Mouse (Mus musculus) liver, embryonic 14.5 days (tissue): Measurements from ENCODE around the gene Gm281. TPM values are rescaled to one million over a fixed set of nuclear protein-coding genes. Genes with fewer than 3 reads are reported as not detected.

Experiments used
- ATAC-seq: fragments of 200-750 bp; cut with Nextera tagmentation; 2 replicates; pipeline ENCODE4 v1.8.0; 2017; ENCODE audit warnings: moderate number of reproducible peaks, mild to moderate bottlenecking, moderate library complexity; ENCODE audit not compliant: insufficient read depth
- DNase-seq, 3 experiments: peaks; one replicate each; pipeline ENCODE4 v3.0.0-alpha.2; 2012 to 2013; ENCODE audit warnings: low read depth in 3 of 3, low spot score in 3 of 3
- H3K27ac ChIP-seq: fragments of 300-500 bp; sonication (generic); 2 replicates; pipeline ENCODE4 v1.5.1; 2014; ENCODE audit warnings: moderate library complexity, mild to moderate bottlenecking, control low read depth, inconsistent platforms
- H3K27me3 ChIP-seq: fragments of 300-500 bp; sonication (generic); 2 replicates; pipeline ENCODE4 v1.6.1; 2014; ENCODE audit warnings: mild to moderate bottlenecking, low read length, moderate library complexity; ENCODE audit not compliant: control insufficient read depth, insufficient read depth
- H3K36me3 ChIP-seq: fragments of 300-500 bp; sonication (generic); replicated peaks from 2 replicates; pipeline ENCODE4 v1.6.1; 2014; ENCODE audit warnings: low read depth; ENCODE audit not compliant: control insufficient read depth, insufficient read depth
- H3K4me1 ChIP-seq, 2 experiments: fragments of 200-500 bp in 1 of 2; fragments of 300-500 bp in 1 of 2; sonication (generic) in 1 of 2; replicated peaks; 2 replicates each; pipeline ENCODE4 v1.6.1; 2012 to 2014; ENCODE audit warnings: antibody characterized with exemption in 1 of 2, inconsistent platforms in 1 of 2, low read length in 1 of 2; ENCODE audit not compliant: control insufficient read depth in 2 of 2, insufficient read depth in 2 of 2
- H3K4me2 ChIP-seq: fragments of 300-500 bp; sonication (generic); 2 replicates; pipeline ENCODE4 v1.6.1; 2014; ENCODE audit warnings: low read depth, mild to moderate bottlenecking, control low read depth, moderate library complexity
- H3K4me3 ChIP-seq, 2 experiments: fragments of 200-500 bp in 1 of 2; fragments of 300-500 bp in 1 of 2; sonication (generic) in 1 of 2; 2 replicates each; pipeline ENCODE4 v1.5.1; 2012 to 2014; ENCODE audit warnings: low read depth in 2 of 2, low read length in 2 of 2, mild to moderate bottlenecking in 2 of 2, control low read depth in 1 of 2, inconsistent platforms in 1 of 2, moderate library complexity in 1 of 2; ENCODE audit not compliant: insufficient read depth in 1 of 2
- H3K9ac ChIP-seq: fragments of 300-500 bp; sonication (generic); replicated peaks from 2 replicates; pipeline ENCODE4 v1.6.1; 2014; ENCODE audit warnings: mild to moderate bottlenecking, control low read depth, moderate library complexity
- H3K9me3 ChIP-seq: fragments of 300-500 bp; sonication (generic); 2 replicates; pipeline ENCODE4 v1.6.1; 2016; ENCODE audit warnings: low read length, mixed read lengths; ENCODE audit not compliant: control insufficient read depth
- CTCF ChIP-seq: IDR thresholded peaks from 2 replicates; pipeline ENCODE4 v1.5.1; 2016; ENCODE audit warnings: antibody characterized with exemption, low read depth, control low read depth
- EP300 ChIP-seq: IDR thresholded peaks from 2 replicates; pipeline ENCODE4 v1.6.1; 2016; ENCODE audit warnings: antibody characterized with exemption, low read depth
- WGBS: fragments of 180-500 bp; shearing (Covaris S2); extraction: QIAGEN DNeasy Blood & Tissue Kit; methylation state at CpG from one replicate; pipeline ENCODE4 v1.1.7; 2014; ENCODE audit not compliant: insufficient replicate concordance; 5-methylcytosine and 5-hydroxymethylcytosine counted together
- polyA plus RNA-seq, 2 experiments: library from polyadenylated mRNA; depleted of rRNA in 1 of 2; stranded (reverse) in 1 of 2; unstranded in 1 of 2; fragments of >200 nt; fragmentation: Nextera tagmentation in 1 of 2; extraction: Ambion mirVana in 1 of 2; gene quantifications; 2 replicates each; pipeline versions ENCODE4 v1.2.1 to v1.2.3; 2012 to 2014

The Gm281 gene
- polyA plus RNA-seq, 2 experiments: not detected

GRCm38 (mm10) chr14:13893748-13894147, 20.5 kb downstream of the Gm281 start:
- Histone ChIP-seq H3K27me3 (no peaks in the 10 kb centered on the region), H3K4me2 (no peak overlapping the region), H3K9ac (no peak overlapping the region), H3K4me3 (no peak overlapping the region), H3K36me3 (no peaks in the 10 kb centered on the region), H3K27ac (no peak overlapping the region), H3K9me3 (no peaks in the 10 kb centered on the region), H3K4me1 (no peaks in the 10 kb centered on the region)
- DNase-seq (no peak), ATAC-seq (no peak)
- TF ChIP-seq EP300 (no peak), CTCF (no peak)
- WGBS: 56% methylated on average over 3 of the region's 3 CpGs

- Histone ChIP-seq H3K27me3 (no peaks in the 10 kb centered on the region), H3K27ac (no peak overlapping the region), H3K9me3 (no peaks in the 10 kb centered on the region), H3K9ac (no peak overlapping the region), H3K36me3 (no peaks in the 10 kb centered on the region), H3K4me1 (no peaks in the 10 kb centered on the region), H3K4me3 (no peak overlapping the region), H3K4me2 (no peak overlapping the region)
- no peak for ATAC-seq
- DNase-seq: no peak
- no peak for TF ChIP-seq CTCF
Measured at GRCm38 (mm10) chr14:13861416-13861815, 52.9 kb downstream of the Gm281 start.

GRCm38 (mm10) chr14:13812801-13813479, 101.3 kb downstream of the Gm281 start:
- no peak for ATAC-seq

GRCm38 (mm10) chr14:13790446-13790845, 123.8 kb downstream of the Gm281 start:
- no peak for TF ChIP-seq CTCF
- TF ChIP-seq EP300: no peak
- H3K9ac ChIP-seq: no peak overlapping the region

More at GRCm38 (mm10) chr14:13812801-13813479, 101.3 kb downstream of the Gm281 start:
- Histone ChIP-seq H3K4me1 (no peaks in the 10 kb centered on the region), H3K9ac (no peak overlapping the region), H3K27ac (no peak overlapping the region), H3K4me2 (no peak overlapping the region), H3K27me3 (no peaks in the 10 kb centered on the region), H3K9me3 (no peaks in the 10 kb centered on the region), H3K36me3 (no peaks in the 10 kb centered on the region), H3K4me3 (no peak overlapping the region)
- TF ChIP-seq CTCF (no peak), EP300 (no peak)
- 76% methylated on average over 3 of the region's 3 CpGs for WGBS
- DNase-seq: no peak

GRCm38 (mm10) chr14:13790001-13790400, 124.3 kb downstream of the Gm281 start:
- no peak for TF ChIP-seq EP300
- TF ChIP-seq CTCF: no peak

More at GRCm38 (mm10) chr14:13790446-13790845, 123.8 kb downstream of the Gm281 start:
- DNase-seq (no peak), ATAC-seq (no peak)
- 26% methylated on average over 1 of the region's 1 CpGs for WGBS
- H3K36me3 ChIP-seq: no peaks in the 10 kb centered on the region
- no peaks in the 10 kb centered on the region for H3K9me3 ChIP-seq
- no peak overlapping the region for H3K4me3 ChIP-seq
- H3K27ac ChIP-seq: no peak overlapping the region
- no peak overlapping the region for H3K4me2 ChIP-seq
- no peaks in the 10 kb centered on the region for H3K27me3 ChIP-seq
- no peaks in the 10 kb centered on the region for H3K4me1 ChIP-seq

More at GRCm38 (mm10) chr14:13790001-13790400, 124.3 kb downstream of the Gm281 start:
- Histone ChIP-seq H3K27ac (no peak overlapping the region), H3K4me3 (no peak overlapping the region), H3K4me1 (no peaks in the 10 kb centered on the region), H3K9me3 (no peaks in the 10 kb centered on the region), H3K36me3 (no peaks in the 10 kb centered on the region), H3K27me3 (no peaks in the 10 kb centered on the region), H3K9ac (no peak overlapping the region), H3K4me2 (no peak overlapping the region)
- no peak for ATAC-seq
- no peak for DNase-seq
- 11% methylated on average over 1 of the region's 1 CpGs for WGBS
